Mouse (Mus musculus) ES-Bruce4 (cell line): ENCODE data around the gene Dus1l.

Experiments
- CTCF ChIP-seq: IDR thresholded peaks from one replicate; pipeline ENCODE4 v1.8.1; 2011; ENCODE audit warnings: low read depth, low read length
- EP300 ChIP-seq: IDR thresholded peaks from 2 replicates; pipeline ENCODE4 v1.6.1; 2011; ENCODE audit warnings: low read depth, low read length; ENCODE audit not compliant: insufficient read depth
- POLR2A ChIP-seq: IDR thresholded peaks from one replicate; pipeline ENCODE4 v1.8.1; 2011; ENCODE audit warnings: low read length; ENCODE audit not compliant: insufficient read depth

GRCm38 (mm10) chr11:120844329-120844728 lies 48.1 kb upstream of the Dus1l start:
- no peak for TF ChIP-seq CTCF
- no peak for TF ChIP-seq POLR2A
- no peak for TF ChIP-seq EP300
